Mouse (Mus musculus) bone marrow, adult 2 months (tissue): ENCODE data around the gene Rabl2.

ENCODE experiments used
- CTCF ChIP-seq: fragments of 200-500 bp; IDR thresholded peaks from 2 replicates; pipeline ENCODE4 v1.5.1; 2011; ENCODE audit warnings: low read length, control low read depth; ENCODE audit not compliant: control insufficient read depth, insufficient read depth
- POLR2A ChIP-seq: fragments of 200-500 bp; IDR thresholded peaks from 2 replicates; pipeline ENCODE4 v1.6.1; 2011; ENCODE audit warnings: low read depth, mild to moderate bottlenecking, control low read depth, low read length, borderline replicate concordance; ENCODE audit not compliant: control insufficient read depth

DNA sequence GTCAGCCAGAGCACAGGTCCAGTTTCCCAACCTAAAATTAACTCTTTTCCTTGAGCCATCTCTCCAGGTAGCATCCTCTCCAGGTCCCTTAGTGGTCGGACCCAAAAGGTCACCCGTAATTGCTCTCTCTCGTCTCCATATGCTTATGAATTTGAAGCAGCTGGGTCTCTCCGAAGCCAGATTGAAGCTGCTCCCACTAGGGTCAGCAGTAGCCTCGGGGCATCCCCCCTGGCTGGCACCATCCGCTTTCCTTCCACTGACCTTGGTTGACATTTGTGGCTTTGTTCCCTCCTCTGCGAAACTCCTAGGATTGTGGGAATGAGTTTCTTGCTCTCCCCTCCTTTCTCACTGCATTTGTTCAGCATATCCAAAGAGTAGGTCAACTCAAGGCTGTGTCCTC lies 47.6 kb downstream of the Rabl2 start:
- TF ChIP-seq POLR2A = no peak
- no peak for TF ChIP-seq CTCF
